Mouse (Mus musculus): ENCODE data around the gene Rgs7bp. TPM values are rescaled to one million over a fixed set of nuclear protein-coding genes. Genes with fewer than 3 reads are reported as not detected.

Gene Rgs7bp
- polyA plus RNA-seq, 1 experiment from 2014 or later: 2.8 TPM

DNA sequence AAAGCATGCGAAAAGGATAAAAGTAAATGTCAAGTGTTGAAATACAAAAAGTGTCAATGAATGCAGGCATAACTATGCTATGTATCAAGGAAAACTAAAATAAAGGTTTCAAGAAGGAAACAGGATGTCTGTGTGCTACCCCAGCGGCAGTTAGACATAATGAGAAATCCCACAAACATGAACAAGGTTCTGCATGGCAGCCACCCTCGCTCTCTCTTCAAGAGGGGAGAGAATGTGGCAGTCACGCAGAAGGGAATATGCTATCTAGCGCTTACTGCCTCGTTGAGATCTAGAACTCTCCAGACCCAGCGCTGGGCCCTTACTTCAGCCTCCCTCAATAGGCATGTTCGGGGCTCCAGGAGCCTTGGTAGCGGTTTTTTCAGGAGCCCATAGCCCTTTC, 38.2 kb downstream of the Rgs7bp start:
- no peak overlapping the region for H3K4me3 ChIP-seq (ENCODE audit: low read length)
- no peak overlapping the region for H3K4me2 ChIP-seq (ENCODE audit: low read depth, low read length)
- no peak overlapping the region for H3K9ac ChIP-seq (ENCODE audit: low read length)
- no peak for ATAC-seq (replicated peaks; ENCODE audit: extremely low read depth, insufficient read depth, low FRiP score)
- H3K9me3 ChIP-seq (replicated peaks; ENCODE audit: control insufficient read depth, low read length): no peaks in the 10 kb centered on the region
- H3K4me1 ChIP-seq (ENCODE audit: control insufficient read depth, insufficient read depth, low read length): no peaks in the 10 kb centered on the region
- no peaks in the 10 kb centered on the region for H3K36me3 ChIP-seq (ENCODE audit: control insufficient read depth, insufficient read depth)
- H3K27me3 ChIP-seq (ENCODE audit: control insufficient read depth, insufficient read depth, low read length): no peaks in the 10 kb centered on the region
- WGBS: 69% methylated on average over 9 of the region's 9 CpGs
- no peak overlapping the region for H3K27ac ChIP-seq (ENCODE audit: low read length)

DNA sequence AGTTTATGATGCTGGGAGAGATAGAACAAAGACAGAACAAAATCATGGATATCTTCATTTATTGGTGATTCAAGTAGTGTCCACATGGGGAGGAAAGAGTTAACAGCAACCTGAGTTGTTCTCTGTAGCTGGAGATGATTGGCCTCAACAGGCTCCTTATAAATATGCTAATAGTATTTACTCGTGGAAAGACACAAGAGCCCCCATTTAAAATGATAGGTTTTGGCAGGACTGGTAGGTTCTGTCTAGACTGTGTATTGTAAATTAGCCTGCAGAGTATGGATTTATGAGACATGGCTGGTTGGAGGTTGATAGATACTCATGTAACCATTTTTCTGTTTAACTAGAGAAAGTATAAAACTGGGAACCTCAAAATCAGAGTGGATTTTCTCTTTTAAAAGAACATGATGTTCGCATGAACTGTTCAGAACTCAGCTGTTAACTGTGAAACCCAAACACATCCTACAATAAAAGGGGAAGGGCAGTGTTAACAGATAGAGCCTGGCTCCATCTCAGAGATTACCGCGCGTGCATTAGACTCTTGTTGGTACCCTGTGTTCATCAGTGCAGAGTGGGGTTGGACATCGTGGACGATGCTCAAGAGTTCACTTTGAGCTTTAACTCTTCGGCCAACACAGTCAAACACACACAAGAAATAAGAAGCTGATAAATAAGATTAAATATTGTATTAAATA, 38.9 kb downstream of the Rgs7bp start:
- no peaks in the 10 kb centered on the region for H3K4me1 ChIP-seq (ENCODE audit: control insufficient read depth, insufficient read depth, low read length)
- ATAC-seq (replicated peaks; ENCODE audit: extremely low read depth, insufficient read depth, low FRiP score): no peak
- no peak overlapping the region for H3K4me3 ChIP-seq (ENCODE audit: low read length)
- H3K27me3 ChIP-seq (ENCODE audit: control insufficient read depth, insufficient read depth, low read length): no peaks in the 10 kb centered on the region
- no peak overlapping the region for H3K4me2 ChIP-seq (ENCODE audit: low read depth, low read length)
- no peak overlapping the region for H3K9ac ChIP-seq (ENCODE audit: low read length)
- no peak overlapping the region for H3K27ac ChIP-seq (ENCODE audit: low read length)
- no peaks in the 10 kb centered on the region for H3K36me3 ChIP-seq (ENCODE audit: control insufficient read depth, insufficient read depth)
- H3K9me3 ChIP-seq (replicated peaks; ENCODE audit: control insufficient read depth, low read length): no peaks in the 10 kb centered on the region
- 79% methylated on average over 8 of the region's 8 CpGs for WGBS

DNA sequence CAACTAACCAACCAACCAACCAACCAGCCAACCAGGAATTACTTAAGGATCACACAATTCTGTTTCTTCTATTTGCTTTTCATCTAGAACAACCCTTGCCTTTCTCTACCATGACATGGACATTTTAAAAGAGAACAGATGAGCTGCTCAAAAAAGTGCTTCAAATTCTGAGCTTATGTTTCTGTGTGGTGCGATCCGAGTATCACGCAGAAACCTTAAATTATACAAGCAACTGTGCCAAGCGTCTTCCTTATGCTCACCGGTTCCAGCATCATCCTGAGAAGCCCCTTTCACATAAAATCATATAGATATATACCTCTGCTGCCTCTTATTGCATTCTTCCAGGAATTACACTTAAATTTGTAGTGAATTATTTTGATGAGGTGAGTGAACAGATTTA, 43.4 kb downstream of the Rgs7bp start:
- H3K27me3 ChIP-seq (ENCODE audit: control insufficient read depth, insufficient read depth, low read length): no peaks in the 10 kb centered on the region
- no peak overlapping the region for H3K27ac ChIP-seq (ENCODE audit: low read length)
- no peak overlapping the region for H3K4me3 ChIP-seq (ENCODE audit: low read length)
- H3K9me3 ChIP-seq (replicated peaks; ENCODE audit: control insufficient read depth, low read length): no peaks in the 10 kb centered on the region
- H3K4me2 ChIP-seq (ENCODE audit: low read depth, low read length): no peak overlapping the region
- no peaks in the 10 kb centered on the region for H3K4me1 ChIP-seq (ENCODE audit: control insufficient read depth, insufficient read depth, low read length)
- 90% methylated on average over 5 of the region's 5 CpGs for WGBS
- no peaks in the 10 kb centered on the region for H3K36me3 ChIP-seq (ENCODE audit: control insufficient read depth, insufficient read depth)
- no peak for ATAC-seq (replicated peaks; ENCODE audit: extremely low read depth, insufficient read depth, low FRiP score)
- no peak overlapping the region for H3K9ac ChIP-seq (ENCODE audit: low read length)

DNA sequence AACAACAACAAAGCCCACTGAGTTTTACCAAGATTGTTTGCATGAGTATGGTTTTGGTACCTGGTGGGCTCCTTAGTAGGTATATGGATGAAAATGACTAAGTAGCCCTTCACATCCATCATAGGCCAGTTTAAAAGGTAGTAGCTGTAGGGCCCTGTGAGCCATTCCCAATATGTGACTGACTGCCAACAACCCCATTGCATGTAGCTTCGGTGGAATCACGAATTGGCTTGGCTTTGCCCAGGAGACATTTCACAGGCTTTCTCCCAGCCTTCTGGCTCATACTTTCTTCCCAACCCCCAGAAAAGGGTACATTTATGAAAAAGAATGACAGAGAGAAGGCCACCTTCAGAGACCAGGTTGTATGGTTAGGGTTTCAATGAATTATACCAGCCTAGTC, 45.8 kb downstream of the Rgs7bp start:
- 80% methylated on average over 2 of the region's 2 CpGs for WGBS
- Histone ChIP-seq H3K9me3 (replicated peaks; ENCODE audit: control insufficient read depth, low read length) (no peaks in the 10 kb centered on the region), H3K27ac (ENCODE audit: low read length) (no peak overlapping the region), H3K4me2 (ENCODE audit: low read depth, low read length) (no peak overlapping the region), H3K4me3 (ENCODE audit: low read length) (no peak overlapping the region), H3K36me3 (ENCODE audit: control insufficient read depth, insufficient read depth) (no peaks in the 10 kb centered on the region), H3K4me1 (ENCODE audit: control insufficient read depth, insufficient read depth, low read length) (no peaks in the 10 kb centered on the region), H3K27me3 (ENCODE audit: control insufficient read depth, insufficient read depth, low read length) (no peaks in the 10 kb centered on the region), H3K9ac (ENCODE audit: low read length) (no peak overlapping the region)
- ATAC-seq (replicated peaks; ENCODE audit: extremely low read depth, insufficient read depth, low FRiP score): no peak

DNA sequence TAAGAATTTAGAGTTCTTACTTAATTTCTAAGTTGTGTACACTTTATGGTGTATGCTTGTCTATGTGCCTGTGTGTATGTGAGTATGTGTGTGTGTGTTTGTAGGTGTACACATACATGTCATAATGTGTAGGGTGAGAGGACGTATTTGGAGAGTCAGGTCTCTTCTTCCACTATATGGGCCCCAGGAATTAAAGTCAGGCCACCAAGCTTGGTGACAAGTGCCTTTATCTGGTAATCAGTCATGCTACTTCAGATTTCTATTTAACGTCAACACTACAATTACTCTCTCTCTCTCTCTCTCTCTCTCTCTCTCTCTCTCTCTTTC, 51.9 kb downstream of the Rgs7bp start:
- Histone ChIP-seq H3K4me1 (ENCODE audit: control insufficient read depth, insufficient read depth, low read length) (no peaks in the 10 kb centered on the region), H3K27me3 (ENCODE audit: control insufficient read depth, insufficient read depth, low read length) (no peaks in the 10 kb centered on the region), H3K4me3 (ENCODE audit: low read length) (no peak overlapping the region), H3K4me2 (ENCODE audit: low read depth, low read length) (no peak overlapping the region), H3K27ac (ENCODE audit: low read length) (no peak overlapping the region), H3K9ac (ENCODE audit: low read length) (no peak overlapping the region), H3K36me3 (ENCODE audit: control insufficient read depth, insufficient read depth) (no peaks in the 10 kb centered on the region), H3K9me3 (replicated peaks; ENCODE audit: control insufficient read depth, low read length) (no peaks in the 10 kb centered on the region)
- WGBS: 54% methylated on average over 2 of the region's 2 CpGs
- no peak for ATAC-seq (replicated peaks; ENCODE audit: extremely low read depth, insufficient read depth, low FRiP score)

DNA sequence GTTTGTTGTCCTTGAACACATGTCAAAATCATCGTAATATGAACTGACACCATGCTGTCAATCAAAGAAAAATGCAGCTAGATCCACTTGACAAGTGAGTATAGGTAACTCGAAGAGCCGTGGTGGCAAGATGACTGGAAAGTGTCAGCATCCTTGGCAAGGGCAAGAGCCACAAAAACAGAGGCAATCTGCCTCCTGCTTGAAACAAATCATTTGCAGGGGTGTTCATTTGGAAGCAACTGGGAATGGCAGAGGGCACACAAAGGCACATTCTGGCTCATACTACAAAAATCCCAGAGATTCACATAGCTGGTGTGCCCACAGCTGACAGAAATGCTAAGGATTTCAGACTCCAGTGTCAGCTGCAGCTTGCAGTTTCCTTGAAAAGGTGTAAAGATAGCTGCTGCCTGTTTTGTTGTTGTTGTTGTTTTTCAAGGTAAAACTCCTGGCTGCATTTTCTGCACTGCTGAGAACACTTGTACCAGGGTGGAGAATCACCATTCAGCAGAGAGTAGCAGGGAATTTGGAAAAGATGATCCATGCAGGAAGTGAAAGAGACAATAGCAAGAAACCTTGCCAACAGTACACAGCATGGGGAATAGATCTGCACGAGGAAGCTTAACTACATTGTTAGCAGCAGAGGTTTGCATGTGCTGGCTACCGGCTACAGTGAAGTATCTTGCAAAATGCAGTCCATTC, 52.4 kb downstream of the Rgs7bp start:
- no peak overlapping the region for H3K9ac ChIP-seq (ENCODE audit: low read length)

DNA sequence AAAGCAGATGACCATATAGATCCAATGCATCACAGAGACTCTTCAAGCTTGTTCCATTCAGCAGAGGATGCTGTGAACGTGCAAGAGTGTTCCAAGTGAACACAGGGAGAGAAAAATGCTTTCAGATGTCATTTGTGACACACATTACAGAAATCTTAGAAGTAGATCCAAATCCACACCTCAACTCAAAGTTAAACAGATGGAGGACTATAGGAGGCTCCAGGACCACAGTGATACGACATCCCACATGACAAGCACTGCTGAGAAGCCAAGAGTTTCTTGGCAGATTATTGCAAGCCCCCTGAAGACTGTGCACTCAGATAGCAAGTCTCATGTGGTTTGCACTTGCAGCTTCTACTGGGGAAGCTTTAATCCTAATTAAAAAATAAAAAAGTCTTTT, 53.0 kb downstream of the Rgs7bp start:
- ATAC-seq (replicated peaks; ENCODE audit: extremely low read depth, insufficient read depth, low FRiP score): no peak
- no peak overlapping the region for H3K4me2 ChIP-seq (ENCODE audit: low read depth, low read length)
- no peak overlapping the region for H3K4me3 ChIP-seq (ENCODE audit: low read length)
- no peaks in the 10 kb centered on the region for H3K4me1 ChIP-seq (ENCODE audit: control insufficient read depth, insufficient read depth, low read length)
- no peaks in the 10 kb centered on the region for H3K27me3 ChIP-seq (ENCODE audit: control insufficient read depth, insufficient read depth, low read length)
- 58% methylated on average over 2 of the region's 2 CpGs for WGBS
- H3K27ac ChIP-seq (ENCODE audit: low read length): no peak overlapping the region
- peaks cover 2% of the 10 kb centered on the region; the same call in 1 of the 2 replicates for H3K9me3 ChIP-seq (replicated peaks; ENCODE audit: control insufficient read depth, low read length)
- no peaks in the 10 kb centered on the region for H3K36me3 ChIP-seq (ENCODE audit: control insufficient read depth, insufficient read depth)
- no peak overlapping the region for H3K9ac ChIP-seq (ENCODE audit: low read length)

More for the DNA sequence above, 52.4 kb downstream of the Rgs7bp start:
- no peak overlapping the region for H3K27ac ChIP-seq (ENCODE audit: low read length)
- H3K4me3 ChIP-seq (ENCODE audit: low read length): no peak overlapping the region
- H3K27me3 ChIP-seq (ENCODE audit: control insufficient read depth, insufficient read depth, low read length): no peaks in the 10 kb centered on the region
- no peaks in the 10 kb centered on the region for H3K36me3 ChIP-seq (ENCODE audit: control insufficient read depth, insufficient read depth)
- H3K4me1 ChIP-seq (ENCODE audit: control insufficient read depth, insufficient read depth, low read length): no peaks in the 10 kb centered on the region
- no peak; the same call in 1 of the 2 replicates for ATAC-seq (replicated peaks; ENCODE audit: extremely low read depth, insufficient read depth, low FRiP score)
- H3K9me3 ChIP-seq (replicated peaks; ENCODE audit: control insufficient read depth, low read length): no peaks in the 10 kb centered on the region
- WGBS: 62% methylated on average over 5 of the region's 5 CpGs
- no peak overlapping the region for H3K4me2 ChIP-seq (ENCODE audit: low read depth, low read length)

DNA sequence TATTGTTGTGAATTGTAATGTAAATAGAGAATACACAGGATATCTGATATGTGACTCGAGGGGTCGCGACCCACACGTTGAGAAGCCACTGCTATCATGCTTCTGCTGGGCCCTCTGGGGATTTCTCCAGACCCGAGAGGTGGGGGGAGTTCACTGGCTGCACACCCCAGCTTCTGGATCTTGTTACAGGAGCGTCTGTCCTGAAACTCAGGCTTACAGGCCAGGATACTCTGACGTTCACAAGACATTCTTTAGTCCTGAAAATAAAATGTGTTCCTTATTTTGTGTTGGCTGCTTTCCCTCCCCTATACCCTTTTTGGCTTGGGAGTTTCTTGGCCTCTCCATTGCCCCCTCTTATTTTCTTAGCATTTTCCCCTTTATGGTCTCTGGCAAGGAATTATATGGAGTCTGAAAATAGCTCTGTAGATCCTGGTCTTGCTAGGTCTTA, 65.9 kb downstream of the Rgs7bp start:
- Histone ChIP-seq H3K27me3 (ENCODE audit: control insufficient read depth, insufficient read depth, low read length) (no peaks in the 10 kb centered on the region), H3K36me3 (ENCODE audit: control insufficient read depth, insufficient read depth) (no peaks in the 10 kb centered on the region), H3K4me2 (ENCODE audit: low read depth, low read length) (no peak overlapping the region), H3K9me3 (replicated peaks; ENCODE audit: control insufficient read depth, low read length) (no peaks in the 10 kb centered on the region), H3K9ac (ENCODE audit: low read length) (no peak overlapping the region), H3K4me3 (ENCODE audit: low read length) (no peak overlapping the region), H3K27ac (ENCODE audit: low read length) (no peak overlapping the region), H3K4me1 (ENCODE audit: control insufficient read depth, insufficient read depth, low read length) (no peaks in the 10 kb centered on the region)
- ATAC-seq (replicated peaks; ENCODE audit: extremely low read depth, insufficient read depth, low FRiP score): no peak
- WGBS: 57% methylated on average over 7 of the region's 7 CpGs

DNA sequence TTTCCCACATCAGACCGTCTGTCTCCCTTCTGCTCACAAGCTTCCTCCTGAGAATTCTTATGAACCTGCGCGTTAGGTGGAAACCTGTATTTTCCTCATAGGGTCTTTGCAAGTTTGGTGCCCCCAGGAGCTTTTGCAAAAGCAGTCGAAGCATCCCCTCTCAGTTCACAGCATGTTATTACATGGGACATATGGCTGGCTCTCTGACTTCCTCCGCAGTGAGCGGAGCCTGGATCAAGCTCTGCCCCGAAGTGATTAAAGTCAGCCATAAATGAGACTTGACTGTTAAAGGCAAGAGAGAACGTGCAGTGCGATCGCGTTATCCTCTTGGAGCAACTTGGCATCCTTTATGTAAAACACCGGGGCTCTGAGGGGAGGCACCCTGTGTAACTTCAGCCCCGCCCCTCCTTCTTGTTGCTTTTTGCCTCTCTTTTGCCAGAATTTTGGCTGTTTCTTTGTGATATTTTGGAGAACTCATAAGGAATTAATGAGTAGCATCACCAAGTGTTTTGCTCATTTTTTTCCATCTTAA, 66.7 kb downstream of the Rgs7bp start:
- H3K4me1 ChIP-seq (ENCODE audit: control insufficient read depth, insufficient read depth, low read length): no peaks in the 10 kb centered on the region
- H3K4me3 ChIP-seq (ENCODE audit: low read length): no peak overlapping the region
- no peak overlapping the region for H3K27ac ChIP-seq (ENCODE audit: low read length)
- no peaks in the 10 kb centered on the region for H3K36me3 ChIP-seq (ENCODE audit: control insufficient read depth, insufficient read depth)
- 88% methylated on average over 13 of the region's 13 CpGs for WGBS
- no peak overlapping the region for H3K9ac ChIP-seq (ENCODE audit: low read length)
- H3K27me3 ChIP-seq (ENCODE audit: control insufficient read depth, insufficient read depth, low read length): no peaks in the 10 kb centered on the region
- no peaks in the 10 kb centered on the region for H3K9me3 ChIP-seq (replicated peaks; ENCODE audit: control insufficient read depth, low read length)
- no peak overlapping the region for H3K4me2 ChIP-seq (ENCODE audit: low read depth, low read length)
- no peak for ATAC-seq (replicated peaks; ENCODE audit: extremely low read depth, insufficient read depth, low FRiP score)
